Mouse (Mus musculus) urinary bladder, postnatal 0 days (tissue): ENCODE results near the gene Fam90a1b. TPM values are rescaled to one million over a fixed set of nuclear protein-coding genes. Genes with fewer than 3 reads are reported as not detected.

Source experiments
- microRNA-seq: library from miRNA; unstranded; fragments of <30 nt; microRNA quantifications from one replicate; pipeline ENCODE4, GENCODE M21; 2016
- polyA plus RNA-seq: library from polyadenylated mRNA; unstranded; fragments of >200 nt; fragmentation: Nextera tagmentation; extraction: Ambion mirVana; gene quantifications from 2 replicates; pipeline ENCODE4 v1.2.1, GENCODE M21; 2015

Fam90a1b gene
- polyA plus RNA-seq: not detected in 2 replicates

DNA sequence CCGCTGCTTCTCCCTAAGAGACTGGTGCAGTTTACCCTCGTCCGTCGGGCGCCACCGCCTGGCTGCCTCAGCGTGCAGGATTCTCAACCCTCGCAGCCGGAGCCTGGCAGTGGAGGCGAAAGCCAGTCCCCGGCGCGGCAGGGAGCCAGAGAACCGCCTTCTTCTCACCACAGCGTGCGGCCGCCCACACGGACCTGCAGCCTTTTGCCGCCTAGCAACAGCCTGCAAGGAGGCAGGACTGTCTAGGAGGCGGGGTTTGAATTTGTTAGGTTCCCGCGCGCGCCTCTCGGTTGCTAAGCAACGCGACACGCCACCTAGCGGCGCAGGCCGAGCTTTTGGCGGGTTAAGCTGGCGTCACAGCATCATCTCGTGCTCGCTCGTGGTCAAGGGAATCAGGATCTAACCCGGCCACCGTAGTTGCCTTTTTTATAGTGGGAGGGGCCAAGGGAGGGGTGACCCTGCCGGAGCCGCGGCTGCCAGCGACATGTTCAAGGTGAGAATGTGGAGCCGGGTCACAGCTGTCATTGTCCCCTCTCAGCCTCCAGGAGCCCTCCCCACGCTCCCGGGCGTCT, at the start of gene Fam90a1b, which contains the start of gene Apoo:
Gene Fam90a1b (minus strand): TSS at position 108 of the 572 bp plus-strand sequence.
Gene Apoo (plus strand): TSS at position 448 of the 572 bp plus-strand sequence.

Small RNA genes lying within 50 kb of the gene (microRNA-seq; reads per million reads assigned to microRNA genes)
- gene Gm44477: not detected

Other genes with a start within 250 kb of the Fam90a1b start
- gene Zfx, start 243.1 kb downstream of the Fam90a1b start, polyA plus RNA-seq: 14.7 and 18.4 TPM in 2 replicates
- gene Eif2s3x, start 153.9 kb downstream of the Fam90a1b start, polyA plus RNA-seq: 30.0 and 38.1 TPM in 2 replicates
- gene Klhl15, start 132.2 kb downstream of the Fam90a1b start, polyA plus RNA-seq: 5.5 and 6.0 TPM in 2 replicates
- gene Apoo, start 340 bp upstream of the Fam90a1b start, polyA plus RNA-seq: 50.9 and 61.1 TPM in 2 replicates
- 225 and 256 TPM in 2 replicates for gene Maged1, start 175.4 kb upstream of the Fam90a1b start, polyA plus RNA-seq